Comparison of ENCODE assay signal across 11 mouse cellular contexts in the genomic region with DNA sequence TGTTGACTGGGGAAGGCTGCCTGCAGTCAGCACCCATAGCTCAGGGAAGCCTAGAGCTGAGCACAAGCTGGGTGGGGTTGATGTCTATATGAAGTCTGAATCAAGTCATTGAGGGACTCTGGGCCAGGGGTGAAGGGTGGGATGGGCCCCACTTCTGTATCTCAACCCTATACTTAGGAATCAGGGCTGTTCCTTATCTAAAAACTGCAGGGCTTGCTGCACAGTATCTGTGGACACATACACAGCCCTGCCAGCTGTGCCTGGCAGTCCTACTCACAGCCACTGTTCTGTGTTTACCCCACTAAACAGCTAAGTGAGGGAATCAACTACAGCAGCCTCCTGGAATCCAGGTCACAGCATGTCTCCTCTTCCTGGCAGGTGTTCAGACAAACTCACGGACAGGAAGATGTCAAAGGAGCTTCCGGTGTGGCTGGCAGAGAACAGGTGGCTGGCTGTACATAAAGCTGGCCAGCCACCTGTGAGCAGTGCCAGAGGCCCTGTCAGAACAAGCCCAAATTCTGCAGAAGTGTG. TPM values are rescaled to one million over a fixed set of nuclear protein-coding genes. Genes with fewer than 3 reads are reported as not detected.
DNase-seq lines count a peak whose midpoint lies in the region; ATAC-seq and TF ChIP-seq lines count a peak whose summit lies in the region.
"Had no signal": no experiment of that assay in that cellular context is flagged by ENCODE, and none has a peak within 500 bp of the region (broad histone marks: within the 10 kb centered on the region; RNA-seq: fewer than 3 reads in every experiment).

No protein-coding gene starts in this region.

- no peak overlapping the region for H3K4me3 ChIP-seq in intestine, embryonic 16.5 days (ENCODE audit: low read length)
- no peak overlapping the region for H3K4me3 ChIP-seq in intestine, embryonic 15.5 days (replicated peaks)
- no peak overlapping the region for H3K4me3 ChIP-seq in thymus, adult 2 months (ENCODE audit: control insufficient read depth, insufficient read depth, low read length)

- H3K36me3 ChIP-seq in intestine, embryonic 16.5 days (ENCODE audit: control insufficient read depth, insufficient read depth, low read length): no peaks in the 10 kb centered on the region
- H3K36me3 ChIP-seq in intestine, embryonic 15.5 days: no peaks in the 10 kb centered on the region
- no peaks in the 10 kb centered on the region for H3K36me3 ChIP-seq in thymus, adult 2 months (ENCODE audit: control insufficient read depth, insufficient read depth, low read length)

- H3K9ac ChIP-seq in intestine, embryonic 16.5 days (ENCODE audit: low read depth, low read length): no peak overlapping the region
- H3K9ac ChIP-seq in intestine, embryonic 15.5 days: no peak overlapping the region

- TF ChIP-seq CTCF in thymus, adult 2 months (IDR thresholded peaks at IDR 0.05; ENCODE audit: borderline replicate concordance, control insufficient read depth, extremely low read depth, insufficient read depth, low read length, poor library complexity): no peak

- peak; percentile 13; the same call in 1 of the 2 replicates for ATAC-seq in intestine, embryonic 16.5 days
- no peak for ATAC-seq in intestine, embryonic 15.5 days

- H3K27me3 ChIP-seq in intestine, embryonic 16.5 days (replicated peaks; ENCODE audit: control insufficient read depth, insufficient read depth, low read length): no peaks in the 10 kb centered on the region
- no peaks in the 10 kb centered on the region for H3K27me3 ChIP-seq in intestine, embryonic 15.5 days (replicated peaks)
- H3K27me3 ChIP-seq in thymus, adult 2 months (ENCODE audit: control insufficient read depth, insufficient read depth, low read length): no peaks in the 10 kb centered on the region

- 73% methylated on average over 2 of the region's 2 CpGs for WGBS in intestine, embryonic 16.5 days
- 55% methylated on average over 2 of the region's 2 CpGs for WGBS in intestine, embryonic 15.5 days
- 3% methylated on average over 2 of the region's 2 CpGs for WGBS in thymus, adult 2 months

- no peaks in the 10 kb centered on the region for H3K9me3 ChIP-seq in intestine, embryonic 16.5 days (ENCODE audit: control insufficient read depth, low read length)
- H3K9me3 ChIP-seq in intestine, embryonic 15.5 days: no peaks in the 10 kb centered on the region

- no peak overlapping the region for H3K27ac ChIP-seq in intestine, embryonic 16.5 days (ENCODE audit: low read length)
- H3K27ac ChIP-seq in intestine, embryonic 15.5 days: no peak overlapping the region
- peak overlapping the region; percentile 99 for H3K27ac ChIP-seq in thymus, adult 2 months (ENCODE audit: control insufficient read depth, insufficient read depth, low read length)
- H3K27ac ChIP-seq: macrophage had no signal

- H3K4me1 ChIP-seq in intestine, embryonic 16.5 days (ENCODE audit: control insufficient read depth, insufficient read depth, low read length): peaks cover 4% of the 10 kb centered on the region; the same call in 1 of the 2 replicates
- H3K4me1 ChIP-seq in intestine, embryonic 15.5 days (replicated peaks): peaks cover 5% of the 10 kb centered on the region; the same call in 1 of the 2 replicates
- H3K4me1 ChIP-seq in thymus, adult 2 months (replicated peaks; ENCODE audit: control insufficient read depth, insufficient read depth, low read length): peaks cover 65% of the 10 kb centered on the region

- no peak overlapping the region for H3K4me2 ChIP-seq in intestine, embryonic 16.5 days (ENCODE audit: low read depth, low read length)
- H3K4me2 ChIP-seq in intestine, embryonic 15.5 days (replicated peaks): no peak overlapping the region

- peak; percentile 42; the same call in 1 of the 2 replicates for TF ChIP-seq POLR2A in thymus, adult 2 months (IDR thresholded peaks at IDR 0.05; ENCODE audit: control insufficient read depth, extremely low read depth, insufficient read depth, low read length, poor library complexity)

- DNase-seq in c-Kit-positive CD71-positive TER-119-negative erythroid progenitor cells, embryonic 14.5 days (ENCODE audit: low read depth): peak; percentile 73
- DNase-seq in induced T-regulatory cell, adult 2 months (ENCODE audit: low read depth): peak; percentile 49
- peak; percentile 81 for DNase-seq in thymus, adult 2 months
- no peak for DNase-seq in embryo, embryonic 10.5 days (ENCODE audit: low spot score)
- DNase-seq in adrenal gland, postnatal 10 days: no peak
- DNase-seq: cerebellum, adult 11 months; kidney, adult 11 months; layer of hippocampus, postnatal 36 days had no signal

RNA-seq across cellular contexts. Expression of gene Clk3, which starts 3.9 kb away (rescaled TPM):
- 55.6 and 63.1 TPM in 2 replicates for polyA plus RNA-seq in intestine, embryonic 16.5 days (2015; fragmentation: Nextera tagmentation; extraction: Ambion mirVana)
- polyA plus RNA-seq in intestine, embryonic 15.5 days (2015; fragmentation: Nextera tagmentation; extraction: Ambion mirVana): 57.8 and 71.7 TPM in 2 replicates
- polyA plus RNA-seq in thymus, adult 2 months (2012; rRNA removed): 597 and 762 TPM in 2 replicates
- 10 to 100 TPM; 65.3 to 79.1 TPM for total RNA-seq in adrenal gland, postnatal 10 days (2021)

Comparison
In these comparisons a context has a peak if more than half of its experiments do, and no peak if none do; other contexts are left out.
1. DNase-seq: peak in c-Kit-positive CD71-positive TER-119-negative erythroid progenitor cells, embryonic 14.5 days (single experiment), induced T-regulatory cell, adult 2 months (single experiment) and thymus, adult 2 months (single experiment); none in embryo, embryonic 10.5 days (single experiment) and adrenal gland, postnatal 10 days (single experiment).